ENCODE assay signal across 1 mouse cellular context in the genomic region with DNA sequence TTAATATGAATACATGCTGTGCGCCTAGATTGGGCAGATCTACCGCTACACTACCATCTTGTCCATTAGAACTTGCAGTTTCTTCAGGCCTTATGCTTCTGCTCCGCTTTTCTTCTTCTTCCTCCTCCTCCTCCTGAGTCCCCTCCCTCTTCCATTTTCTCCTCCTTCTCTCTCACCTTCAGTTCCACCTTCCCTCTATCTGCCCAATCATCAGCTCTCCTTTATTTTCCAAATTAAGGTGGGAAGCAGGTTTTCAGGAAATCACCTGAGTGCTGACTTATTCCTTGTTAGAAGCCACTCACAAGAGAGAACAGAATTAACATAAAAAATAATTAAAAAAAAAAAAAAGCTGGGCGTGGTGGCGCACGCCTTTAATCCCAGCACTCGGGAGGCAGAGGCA. TPM values are rescaled to one million over a fixed set of nuclear protein-coding genes. Genes with fewer than 3 reads are reported as not detected.
"Had no signal": no experiment of that assay in that cellular context is flagged by ENCODE, and none has a peak within 500 bp of the region (broad histone marks: within the 10 kb centered on the region; RNA-seq: fewer than 3 reads in every experiment).

No protein-coding gene starts in this region.

RNA-seq across cellular contexts. Expression of a gene that starts 7.3 kb away (rescaled TPM):
- total RNA-seq: neutrophil, adult 5-6 weeks had no signal
